Mouse (Mus musculus) intestine, postnatal 0 days (tissue): ENCODE data around the gene Clec16a. TPM values are rescaled to one million over a fixed set of nuclear protein-coding genes. Genes with fewer than 3 reads are reported as not detected.
A peak's percentile ranks its signal among the peaks of the same experiment; 100 is the strongest.

Experiments
- ATAC-seq: fragments of 200-750 bp; cut with Nextera tagmentation; 2 replicates; pipeline ENCODE4 v1.8.0; 2017; ENCODE audit warnings: mild to moderate bottlenecking, moderate TSS enrichment, moderate library complexity
- H3K27ac ChIP-seq: fragments of 300-500 bp; sonication (generic); 2 replicates; pipeline ENCODE4 v1.5.1; 2014; ENCODE audit warnings: mild to moderate bottlenecking, low read depth, low read length, moderate library complexity
- H3K27me3 ChIP-seq: fragments of 300-500 bp; sonication (generic); replicated peaks from 2 replicates; pipeline ENCODE4 v1.6.1; 2014; ENCODE audit warnings: low read length, mixed read lengths; ENCODE audit not compliant: control insufficient read depth, insufficient read depth
- H3K36me3 ChIP-seq: fragments of 300-500 bp; sonication (generic); 2 replicates; pipeline ENCODE4 v1.6.1; 2014; ENCODE audit warnings: mild to moderate bottlenecking, moderate library complexity; ENCODE audit not compliant: control insufficient read depth, insufficient read depth
- H3K4me1 ChIP-seq: fragments of 300-500 bp; sonication (generic); replicated peaks from 2 replicates; pipeline ENCODE4 v1.6.1; 2014; ENCODE audit warnings: antibody characterized with exemption, low read length, mixed read lengths; ENCODE audit not compliant: control insufficient read depth, insufficient read depth
- H3K4me2 ChIP-seq: fragments of 300-500 bp; sonication (generic); replicated peaks from 2 replicates; pipeline ENCODE4 v1.6.1; 2014; ENCODE audit warnings: low read depth, mild to moderate bottlenecking, moderate library complexity
- H3K4me3 ChIP-seq: fragments of 300-500 bp; sonication (generic); 2 replicates; pipeline ENCODE4 v1.5.1; 2014; ENCODE audit warnings: low read depth, low read length
- H3K9ac ChIP-seq: fragments of 300-500 bp; sonication (generic); 2 replicates; pipeline ENCODE4 v1.6.1; 2014; ENCODE audit warnings: mild to moderate bottlenecking, low read depth, low read length
- H3K9me3 ChIP-seq: fragments of 300-500 bp; sonication (generic); 2 replicates; pipeline ENCODE4 v1.6.1; 2016; ENCODE audit warnings: mixed run types; ENCODE audit not compliant: control insufficient read depth
- CTCF ChIP-seq: sonication (generic); IDR thresholded peaks from 2 replicates; pipeline ENCODE4 v1.5.1; 2016; ENCODE audit warnings: low read depth, mild to moderate bottlenecking, control low read depth, antibody characterized with exemption, moderate library complexity
- WGBS: fragments of 180-500 bp; shearing (Covaris S2); extraction: QIAGEN DNeasy Blood & Tissue Kit; methylation state at CpG from one replicate; pipeline ENCODE4 v1.1.7; 2014; 5-methylcytosine and 5-hydroxymethylcytosine counted together
- polyA plus RNA-seq: library from polyadenylated mRNA; unstranded; fragments of >200 nt; fragmentation: Nextera tagmentation; extraction: Ambion mirVana; gene quantifications from 2 replicates; pipeline ENCODE4 v1.2.1, GENCODE M21; 2015

Clec16a gene
- polyA plus RNA-seq, 1 experiment from 2014 or later, result 30.4 TPM

DNA sequence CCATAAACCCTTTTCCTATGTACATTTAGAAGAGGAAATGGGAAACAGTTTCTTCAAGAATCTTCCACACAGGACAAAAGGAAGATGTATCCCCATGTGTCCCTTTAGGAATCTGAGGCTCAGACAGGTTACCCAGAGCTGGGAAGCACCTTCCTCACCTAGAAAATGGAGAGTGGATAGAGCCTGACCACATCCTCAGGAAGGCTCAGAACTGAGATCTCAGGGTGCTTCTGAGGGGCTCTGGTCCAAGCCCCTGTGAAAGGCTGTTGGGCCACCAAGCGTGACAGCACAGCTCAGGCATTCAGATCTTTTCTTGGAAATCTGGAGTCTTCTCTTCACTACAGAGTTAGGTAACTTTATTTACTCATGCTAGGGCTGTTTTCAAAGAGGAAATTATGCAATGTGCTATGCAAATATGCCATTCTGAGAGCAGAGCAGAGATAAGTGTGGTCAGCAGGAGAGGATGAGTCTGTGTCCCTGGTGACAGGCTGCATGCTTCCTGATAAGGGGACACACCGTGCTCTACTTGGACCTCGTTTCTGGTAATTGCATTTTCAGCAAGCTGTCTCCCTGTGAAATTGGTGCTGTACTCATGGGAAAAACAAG is 131.4 kb downstream of the Clec16a start:
- no peak for TF ChIP-seq CTCF
- Histone ChIP-seq H3K9ac (no peak overlapping the region), H3K9me3 (no peaks in the 10 kb centered on the region), H3K27ac (peak overlapping the region; percentile 3; the same call in 1 of the 2 replicates), H3K4me2 (no peak overlapping the region), H3K4me3 (no peak overlapping the region), H3K27me3 (no peaks in the 10 kb centered on the region), H3K36me3 (no peaks in the 10 kb centered on the region), H3K4me1 (peaks cover 6% of the 10 kb centered on the region; the same call in 1 of the 2 replicates)
- WGBS, result 28% methylated on average over 3 of the region's 3 CpGs
- ATAC-seq, result peak; percentile 22; the same call in 1 of the 2 replicates

DNA sequence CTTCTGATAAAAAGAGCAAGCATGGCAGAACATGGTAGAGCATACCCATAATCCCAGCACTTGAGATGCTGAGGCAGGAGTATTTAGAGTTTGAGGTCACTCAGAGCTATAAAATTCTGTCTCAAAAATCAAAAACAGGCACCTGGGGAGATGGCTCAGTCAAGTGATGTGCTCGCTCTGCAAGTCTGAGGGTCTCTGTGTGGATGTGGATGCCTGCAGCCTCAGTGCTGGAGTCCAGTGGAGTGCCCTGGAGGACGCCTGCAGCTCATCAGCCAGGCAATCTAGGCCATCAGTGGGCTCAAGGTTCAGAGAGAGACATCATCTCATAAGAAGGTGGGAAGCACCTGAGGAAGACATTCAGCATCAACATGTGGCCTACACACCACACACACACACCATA is 137.4 kb downstream of the Clec16a start:
- no peaks in the 10 kb centered on the region for H3K36me3 ChIP-seq
- no peaks in the 10 kb centered on the region for H3K9me3 ChIP-seq
- 91% methylated on average over 2 of the region's 2 CpGs for WGBS
- TF ChIP-seq CTCF, result no peak
- no peak overlapping the region for H3K4me2 ChIP-seq
- no peak for ATAC-seq
- no peak overlapping the region for H3K9ac ChIP-seq
- no peak overlapping the region for H3K4me3 ChIP-seq
- H3K27me3 ChIP-seq, result no peaks in the 10 kb centered on the region
- no peak overlapping the region for H3K27ac ChIP-seq
- no peaks in the 10 kb centered on the region for H3K4me1 ChIP-seq

DNA sequence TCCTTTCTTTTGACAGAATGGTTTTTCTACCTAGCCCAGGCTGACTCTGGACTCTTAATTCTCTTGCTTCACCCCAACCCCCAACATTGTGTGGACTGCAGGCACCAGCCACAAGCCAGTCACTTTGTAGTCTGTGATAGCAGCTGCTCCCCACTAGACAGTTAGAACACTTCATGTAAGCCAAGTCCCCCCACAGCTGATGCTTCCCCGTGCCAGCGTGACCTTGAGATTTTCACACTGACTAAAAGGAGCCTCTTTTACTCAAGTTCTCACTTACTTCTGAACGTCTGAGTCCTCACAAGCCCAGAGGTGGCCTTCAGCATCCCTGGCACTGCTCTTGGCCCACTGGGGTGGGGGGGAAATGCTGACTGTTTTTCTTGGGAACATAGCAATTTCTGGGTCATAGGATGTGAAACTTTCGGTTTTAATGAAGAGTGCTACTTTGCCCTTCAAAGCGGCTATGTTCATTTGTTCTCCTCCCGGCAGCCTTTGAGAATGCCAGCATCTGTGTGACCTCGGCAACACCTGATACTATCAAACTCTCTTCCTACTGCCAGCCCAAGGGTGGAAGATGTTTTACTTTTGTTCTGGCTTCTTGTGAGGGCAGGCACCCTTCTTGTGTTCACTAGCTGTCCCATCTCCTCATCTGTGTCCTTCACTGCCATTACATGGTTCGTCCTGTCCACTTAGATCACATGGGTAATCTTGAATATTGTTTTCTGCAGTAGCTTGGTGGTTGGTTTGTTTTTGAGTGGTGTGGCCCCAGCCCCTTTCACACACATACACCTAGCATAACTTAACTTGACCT is 138.3 kb downstream of the Clec16a start:
- Histone ChIP-seq H3K4me2 (no peak overlapping the region), H3K4me1 (no peaks in the 10 kb centered on the region), H3K27ac (no peak overlapping the region), H3K9ac (no peak overlapping the region), H3K4me3 (no peak overlapping the region), H3K27me3 (no peaks in the 10 kb centered on the region), H3K9me3 (no peaks in the 10 kb centered on the region), H3K36me3 (no peaks in the 10 kb centered on the region)
- TF ChIP-seq CTCF, result no peak
- ATAC-seq, result no peak
- 80% methylated on average over 8 of the region's 8 CpGs for WGBS

DNA sequence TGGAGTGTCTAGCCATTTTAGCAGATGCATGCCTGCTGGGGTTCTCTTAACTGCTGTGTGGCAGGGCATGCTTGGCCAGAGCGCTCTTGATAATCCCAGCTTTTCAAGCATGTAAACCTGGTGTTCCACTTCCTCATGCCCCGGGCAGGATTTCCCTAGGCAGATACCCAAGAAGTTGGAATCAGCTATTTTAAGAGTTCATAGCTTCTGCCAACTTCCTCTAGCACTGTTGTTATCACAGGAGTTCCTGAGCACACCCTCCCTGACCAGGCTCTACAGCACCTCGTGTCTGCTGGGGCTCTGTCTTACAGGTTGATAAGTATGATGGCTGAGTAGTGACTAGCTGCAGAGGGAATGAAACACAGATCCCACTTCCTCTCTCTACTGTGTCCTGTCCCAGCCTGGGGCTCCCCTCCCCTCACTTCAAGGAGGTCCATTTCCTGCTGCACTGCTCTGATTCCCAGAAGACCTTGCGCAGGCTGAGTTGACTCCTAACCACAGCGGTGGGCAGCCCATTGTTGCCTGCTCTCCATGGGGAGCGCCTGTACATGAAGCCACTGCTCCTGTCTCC is 144.7 kb downstream of the Clec16a start:
- Histone ChIP-seq H3K4me3 (no peak overlapping the region), H3K27ac (no peak overlapping the region), H3K4me1 (0 out of 2 replicates have a peak, but pooled peaks cover 4% of the 10 kb centered on the region), H3K36me3 (no peaks in the 10 kb centered on the region), H3K27me3 (no peaks in the 10 kb centered on the region), H3K9me3 (no peaks in the 10 kb centered on the region), H3K9ac (no peak overlapping the region), H3K4me2 (no peak overlapping the region)
- no peak for TF ChIP-seq CTCF
- 54% methylated on average over 6 of the region's 6 CpGs for WGBS
- ATAC-seq, result peak; percentile 37; the same call in 1 of the 2 replicates

DNA sequence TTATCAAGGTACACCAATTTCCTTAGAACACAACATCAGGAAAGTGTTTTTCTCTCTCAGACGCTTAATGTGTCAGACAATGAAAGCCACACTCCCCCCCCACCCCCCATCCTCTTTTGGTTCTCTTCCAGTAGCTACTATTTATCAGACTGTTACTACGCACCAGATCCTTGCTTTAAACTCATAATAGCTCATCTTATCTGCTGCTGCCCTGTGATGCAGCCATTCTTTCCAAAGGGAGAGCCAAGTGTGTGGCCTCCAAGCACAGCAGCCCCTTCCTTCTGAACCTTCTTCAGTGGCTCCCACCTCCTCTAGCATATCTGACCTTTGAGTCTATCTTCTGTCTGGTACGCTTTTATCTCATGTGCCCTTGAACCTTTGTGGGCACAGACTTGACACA is 145.3 kb downstream of the Clec16a start:
- H3K4me3 ChIP-seq, result no peak overlapping the region
- WGBS, result 59% methylated on average over 3 of the region's 3 CpGs
- H3K9ac ChIP-seq, result no peak overlapping the region
- ATAC-seq, result no peak
- TF ChIP-seq CTCF, result no peak
- H3K4me2 ChIP-seq, result no peak overlapping the region
- H3K9me3 ChIP-seq, result no peaks in the 10 kb centered on the region
- H3K27ac ChIP-seq, result no peak overlapping the region
- H3K27me3 ChIP-seq, result no peaks in the 10 kb centered on the region
- 0 out of 2 replicates have a peak, but pooled peaks cover 4% of the 10 kb centered on the region for H3K4me1 ChIP-seq
- no peaks in the 10 kb centered on the region for H3K36me3 ChIP-seq

DNA sequence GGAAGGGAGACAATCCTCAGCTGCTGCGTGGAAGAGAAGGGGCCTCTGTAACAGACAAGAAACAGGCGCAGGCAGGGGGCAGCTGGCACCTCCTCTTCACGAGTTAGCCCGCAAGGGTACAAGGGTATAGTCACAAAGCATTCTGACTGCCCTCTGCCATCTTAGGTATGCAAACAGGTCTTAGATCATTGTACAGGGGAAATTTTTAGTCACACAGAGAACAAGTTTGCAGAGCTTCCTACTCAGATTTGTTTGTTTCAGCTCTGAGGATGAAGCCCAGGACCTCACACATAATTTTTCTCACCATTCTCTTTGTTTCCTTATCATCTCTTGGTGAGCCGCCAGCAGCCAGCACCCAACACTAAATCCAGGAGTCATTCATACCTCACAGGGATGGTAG is 146.6 kb downstream of the Clec16a start:
- 88% methylated on average over 5 of the region's 5 CpGs for WGBS
- no peak for ATAC-seq
- Histone ChIP-seq H3K4me1 (0 out of 2 replicates have a peak, but pooled peaks cover 4% of the 10 kb centered on the region), H3K9me3 (no peaks in the 10 kb centered on the region), H3K9ac (no peak overlapping the region), H3K4me2 (no peak overlapping the region), H3K27me3 (no peaks in the 10 kb centered on the region), H3K4me3 (no peak overlapping the region), H3K27ac (no peak overlapping the region), H3K36me3 (no peaks in the 10 kb centered on the region)
- TF ChIP-seq CTCF, result no peak
